Mouse (Mus musculus) small intestine, adult 10 weeks (tissue): Measurements from ENCODE around the gene Tm4sf5. TPM values are rescaled to one million over a fixed set of nuclear protein-coding genes. Genes with fewer than 3 reads are reported as not detected.

Experiments
- polyA plus RNA-seq: library from polyadenylated mRNA; stranded (reverse); fragments of 350-450 nt; fragmentation: Illumina TruSeq; extraction: RNeasy Lipid Tissue Mini Kit (QIAGEN cat#74804); gene quantifications from one replicate; pipeline ENCODE4 v1.2.3, GENCODE M21; 2014; ENCODE audit warnings: low replicate concordance

Tm4sf5 gene
- 293 TPM for polyA plus RNA-seq

GRCm38 (mm10) chr11:70504970-70505369, at the start of gene Tm4sf5:
Gene Tm4sf5, plus strand, starts transcription at chr11:70505244.

GRCm38 (mm10) chr11:70458688-70459600, 46.1 kb upstream of the Tm4sf5 start, which contains the start of gene Zmynd15:
Gene Zmynd15, plus strand, starts transcription at chr11:70459433.

GRCm38 (mm10) chr11:70459601-70460101, 45.4 kb upstream of the Tm4sf5 start, which contains the start of gene Cxcl16:
Gene Cxcl16, minus strand, starts transcription at chr11:70459984.

DNA sequence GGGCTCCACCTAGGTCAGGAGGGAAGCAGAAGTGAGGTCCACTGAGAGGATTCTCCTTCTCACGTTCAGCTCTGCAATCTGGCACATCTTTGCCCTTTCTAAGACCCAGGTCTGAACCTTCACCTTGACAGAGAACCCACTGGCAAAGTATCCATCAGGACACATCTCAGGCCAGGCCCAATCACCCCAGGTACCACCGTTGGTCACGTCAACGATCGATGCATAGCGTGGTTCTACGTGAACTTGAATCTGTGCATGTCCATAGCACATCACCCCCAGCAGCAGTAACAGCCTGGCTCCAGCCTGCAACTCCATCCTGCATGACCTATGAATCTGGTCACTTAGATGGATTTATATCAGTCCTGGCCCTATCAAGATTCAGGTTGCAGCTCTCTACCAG, 9.2 kb downstream of the Tm4sf5 start, which contains the start of gene Vmo1:
Gene Vmo1, minus strand, starts transcription at position 329 of the 400 bp plus-strand sequence.

GRCm38 (mm10) chr11:70518923-70519322, 13.9 kb downstream of the Tm4sf5 start, which contains the start of gene Gltpd2:
Gene Gltpd2, plus strand, starts transcription at chr11:70519196.

GRCm38 (mm10) chr11:70525184-70525678, 20.2 kb downstream of the Tm4sf5 start, which contains the start of gene Psmb6:
Gene Psmb6, plus strand, starts transcription at chr11:70525367.

GRCm38 (mm10) chr11:70532839-70533238, 27.8 kb downstream of the Tm4sf5 start, which contains the start of gene Gm40193:
Gene Gm40193, minus strand, starts transcription at chr11:70532939.

GRCm38 (mm10) chr11:70539877-70540587, 35.0 kb downstream of the Tm4sf5 start, which contains the start of gene Pld2:
Gene Pld2, plus strand, starts transcription at chr11:70540064.

Other genes with a start within 250 kb of the Tm4sf5 start
- 0.74 TPM for gene Alox12, start 249.9 kb upstream of the Tm4sf5 start, polyA plus RNA-seq
- not detected for gene Alox12e, start 182.6 kb upstream of the Tm4sf5 start, polyA plus RNA-seq
- 1.5 TPM for gene Alox15, start 153.2 kb upstream of the Tm4sf5 start, polyA plus RNA-seq
- gene Pelp1, start 95.2 kb upstream of the Tm4sf5 start, polyA plus RNA-seq: 4.5 TPM
- 0.41 TPM for gene Arrb2, start 72.6 kb upstream of the Tm4sf5 start, polyA plus RNA-seq
- 5.4 TPM for gene Med11, start 53.3 kb upstream of the Tm4sf5 start, polyA plus RNA-seq
- gene Zmynd15, start 45.8 kb upstream of the Tm4sf5 start, polyA plus RNA-seq: 0.78 TPM
- 16.5 TPM for gene Cxcl16, start 45.3 kb upstream of the Tm4sf5 start, polyA plus RNA-seq
- gene Vmo1, start 9.4 kb downstream of the Tm4sf5 start, polyA plus RNA-seq: not detected
- not detected for gene Gltpd2, start 14.0 kb downstream of the Tm4sf5 start, polyA plus RNA-seq
- gene Psmb6, start 20.1 kb downstream of the Tm4sf5 start, polyA plus RNA-seq: 13.2 TPM
- not detected for gene Gm40193, start 27.7 kb downstream of the Tm4sf5 start, polyA plus RNA-seq
- gene Pld2, start 34.8 kb downstream of the Tm4sf5 start, polyA plus RNA-seq: 1.3 TPM
- 1.6 TPM for gene Mink1, start 57.6 kb downstream of the Tm4sf5 start, polyA plus RNA-seq
- not detected for gene 4930544D05Rik, start 110.6 kb downstream of the Tm4sf5 start, polyA plus RNA-seq
- gene Chrne, start 114.0 kb downstream of the Tm4sf5 start, polyA plus RNA-seq: not detected
- gene Gp1ba, start 133.9 kb downstream of the Tm4sf5 start, polyA plus RNA-seq: not detected
- 43.6 TPM for gene Rnf167, start 142.0 kb downstream of the Tm4sf5 start, polyA plus RNA-seq
- gene Slc25a11, start 142.2 kb downstream of the Tm4sf5 start, polyA plus RNA-seq: 31.8 TPM
- 99.8 TPM for gene Pfn1, start 149.4 kb downstream of the Tm4sf5 start, polyA plus RNA-seq
- gene Eno3, start 152.0 kb downstream of the Tm4sf5 start, polyA plus RNA-seq: 0.74 TPM
- 11.3 TPM for gene Spag7, start 164.2 kb downstream of the Tm4sf5 start, polyA plus RNA-seq
- gene Camta2, start 182.9 kb downstream of the Tm4sf5 start, polyA plus RNA-seq: 0.85 TPM
- gene Inca1, start 194.9 kb downstream of the Tm4sf5 start, polyA plus RNA-seq: not detected
- 14.5 TPM for gene Kif1c, start 195.3 kb downstream of the Tm4sf5 start, polyA plus RNA-seq